Mouse (Mus musculus) macrophage (primary cell): Measurements from ENCODE around the gene Metap2. TPM values are rescaled to one million over a fixed set of nuclear protein-coding genes. Genes with fewer than 3 reads are reported as not detected.
"Not testable (repeated sequence)": the region's sequence is repeated elsewhere in the genome, so short reads cannot be mapped to it uniquely, and the experiment has no call there.

Experiments
- H3K27ac ChIP-seq: fragments of 350-480 bp; formaldehyde crosslinking; 2 replicates; pipeline ENCODE4 v1.9.0; 2021
- H3K36me3 ChIP-seq: fragments of 350-480 bp; formaldehyde crosslinking; 2 replicates; pipeline ENCODE4 v1.9.0; 2021; ENCODE audit errors: inconsistent target
- H3K4me3 ChIP-seq: fragments of 350-480 bp; formaldehyde crosslinking; 2 replicates; pipeline ENCODE4 v1.9.0; 2021; ENCODE audit errors: inconsistent target
- H3K79me2 ChIP-seq: fragments of 350-480 bp; formaldehyde crosslinking; 2 replicates; pipeline ENCODE4 v1.9.0; 2021; ENCODE audit errors: inconsistent target
- WGBS: methylation state at CpG from one replicate; pipeline ENCODE4 v1.1.7; 2026; ENCODE audit warnings: inconsistent platforms; ENCODE audit not compliant: missing documents; 5-methylcytosine and 5-hydroxymethylcytosine counted together
- polyA plus RNA-seq: library from polyadenylated mRNA; stranded (reverse); fragments of 250-400 nt; gene quantifications from 3 replicates; pipeline ENCODE4 v1.2.4, GENCODE M21; 2018; ENCODE audit warnings: inconsistent platforms

Gene Metap2
- polyA plus RNA-seq, 1 experiment from 2014 or later: 314 TPM

DNA sequence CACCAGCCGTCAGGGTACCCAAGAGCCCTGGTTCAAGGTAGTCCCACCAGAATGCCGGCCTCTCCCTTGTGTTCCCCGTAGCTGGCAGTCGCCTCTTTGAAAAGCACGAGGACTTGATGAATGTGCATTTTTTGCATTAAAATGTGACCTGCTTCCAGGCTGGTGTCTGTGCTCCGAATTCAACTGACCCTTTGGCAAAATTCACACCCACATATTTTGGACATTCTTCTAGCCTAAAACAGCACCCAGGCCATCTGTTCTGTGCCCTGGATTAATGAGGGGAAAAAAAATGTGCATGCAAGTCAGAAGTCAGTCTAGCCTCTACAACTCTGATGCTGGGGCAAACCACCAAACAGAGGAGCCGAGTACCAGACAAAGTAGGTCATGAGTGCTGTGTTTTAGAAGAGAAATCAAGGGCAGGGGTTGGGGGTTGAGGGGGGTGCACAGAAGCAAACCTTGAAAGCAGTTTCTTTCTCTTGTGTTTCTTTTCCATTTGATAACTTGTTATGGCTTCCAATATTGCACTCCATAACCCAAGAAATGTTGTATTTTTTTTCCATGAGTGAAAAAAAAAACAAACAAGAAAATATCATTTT lies 86.2 kb downstream of the Metap2 start:
- Histone ChIP-seq H3K79me2 (no peaks in the 10 kb centered on the region), H3K27ac (no peak overlapping the region), H3K36me3 (no peaks in the 10 kb centered on the region), H3K4me3 (no peak overlapping the region)
- WGBS: 79% methylated on average over 7 of the region's 7 CpGs

DNA sequence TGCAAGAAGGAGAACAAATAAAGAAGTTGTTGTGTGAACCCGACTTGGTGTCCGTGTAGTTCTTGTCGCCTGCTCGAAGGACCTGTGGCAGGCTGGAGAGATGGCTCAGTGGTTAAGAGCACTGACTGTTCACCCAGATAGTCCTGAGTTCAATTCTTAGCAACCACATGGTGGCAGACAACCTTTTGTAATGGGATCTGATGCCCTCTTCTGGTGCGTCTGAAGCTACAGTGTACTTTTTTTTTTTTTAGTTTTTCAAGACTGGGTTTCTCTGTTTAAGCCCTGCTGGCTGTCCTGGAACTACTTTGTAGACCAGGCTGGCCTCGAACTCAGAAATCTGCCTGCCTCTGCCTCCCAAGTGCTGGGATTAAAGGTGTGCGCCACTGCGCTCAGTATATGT lies 87.5 kb downstream of the Metap2 start:
- H3K4me3 ChIP-seq, H3K36me3 ChIP-seq, H3K79me2 ChIP-seq, H3K27ac ChIP-seq: not testable (repeated sequence)
- 92% methylated on average over 8 of the region's 8 CpGs for WGBS

Other genes with a start within 250 kb of the Metap2 start
- gene Usp44, start 65.5 kb downstream of the Metap2 start, polyA plus RNA-seq: 0.08 TPM in 1 of 3 replicates, not detected in the others
- gene Vezt, start 138.7 kb upstream of the Metap2 start, polyA plus RNA-seq: 11.2 to 15.9 TPM (median 13.0 TPM) in 3 replicates
- 10.3 to 11.7 TPM (median 10.9 TPM) in 3 replicates for gene Fgd6, start 138.9 kb upstream of the Metap2 start, polyA plus RNA-seq